Mouse (Mus musculus) stomach, embryonic 15.5 days (tissue): ENCODE data around the gene Sf1. TPM values are rescaled to one million over a fixed set of nuclear protein-coding genes. Genes with fewer than 3 reads are reported as not detected.

ENCODE experiments used
- ATAC-seq: fragments of 200-750 bp; cut with Nextera tagmentation; 2 replicates; pipeline ENCODE4 v1.8.0; 2017; ENCODE audit warnings: low read depth, moderate number of reproducible peaks, moderate TSS enrichment; ENCODE audit not compliant: insufficient read depth, low FRiP score
- H3K27ac ChIP-seq: fragments of 300-500 bp; sonication (generic); 2 replicates; pipeline ENCODE4 v1.5.1; 2015; ENCODE audit warnings: mild to moderate bottlenecking, inconsistent platforms
- H3K27me3 ChIP-seq: fragments of 300-500 bp; sonication (generic); replicated peaks from 2 replicates; pipeline ENCODE4 v1.6.1; 2015; ENCODE audit warnings: inconsistent platforms
- H3K36me3 ChIP-seq: fragments of 300-500 bp; sonication (generic); 2 replicates; pipeline ENCODE4 v1.6.1; 2015; ENCODE audit warnings: inconsistent platforms
- H3K4me1 ChIP-seq: fragments of 300-500 bp; sonication (generic); 2 replicates; pipeline ENCODE4 v1.6.1; 2015; ENCODE audit warnings: inconsistent platforms
- H3K4me2 ChIP-seq: fragments of 300-500 bp; sonication (generic); 2 replicates; pipeline ENCODE4 v1.6.1; 2015; ENCODE audit warnings: mild to moderate bottlenecking, inconsistent platforms
- H3K4me3 ChIP-seq: fragments of 300-500 bp; sonication (generic); replicated peaks from 2 replicates; pipeline ENCODE4 v1.5.1; 2015; ENCODE audit warnings: inconsistent platforms
- H3K9ac ChIP-seq: fragments of 300-500 bp; sonication (generic); 2 replicates; pipeline ENCODE4 v1.6.1; 2015; ENCODE audit warnings: inconsistent platforms
- H3K9me3 ChIP-seq: fragments of 300-500 bp; sonication (generic); 2 replicates; pipeline ENCODE4 v1.6.1; 2016; ENCODE audit warnings: inconsistent platforms
- WGBS: fragments of 180-500 bp; shearing (Covaris S2); methylation state at CpG from one replicate; pipeline ENCODE4 v1.1.7; 2015; 5-methylcytosine and 5-hydroxymethylcytosine counted together
- polyA plus RNA-seq: library from polyadenylated mRNA; unstranded; fragments of >200 nt; fragmentation: Nextera tagmentation; extraction: Ambion mirVana; gene quantifications from 2 replicates; pipeline ENCODE4 v1.2.1, GENCODE M21; 2015

The Sf1 gene
- polyA plus RNA-seq, 1 experiment from 2014 or later = 104 TPM

- WGBS = 79% methylated on average over 10 of the region's 10 CpGs
- Histone ChIP-seq H3K27me3 (peaks cover 14% of the 10 kb centered on the region), H3K4me1 (peaks cover 27% of the 10 kb centered on the region), H3K36me3 (no peaks in the 10 kb centered on the region), H3K4me3 (no peak overlapping the region), H3K4me2 (no peak overlapping the region), H3K27ac (no peak overlapping the region), H3K9ac (no peak overlapping the region), H3K9me3 (no peaks in the 10 kb centered on the region)
- no peak for ATAC-seq
These were observed 40.4 kb downstream of the Sf1 start for GRCm38 (mm10) chr19:6403869-6404268.

- H3K27me3 ChIP-seq = peaks cover 11% of the 10 kb centered on the region; the same call in 1 of the 2 replicates
- no peak overlapping the region for H3K4me3 ChIP-seq
- no peak for ATAC-seq
- no peaks in the 10 kb centered on the region for H3K36me3 ChIP-seq
- H3K27ac ChIP-seq = no peak overlapping the region
- no peaks in the 10 kb centered on the region for H3K9me3 ChIP-seq
- peaks cover 20% of the 10 kb centered on the region for H3K4me1 ChIP-seq
- no peak overlapping the region for H3K4me2 ChIP-seq
- 71% methylated on average over 10 of the region's 10 CpGs for WGBS
- no peak overlapping the region for H3K9ac ChIP-seq
These were observed 41.9 kb downstream of the Sf1 start for GRCm38 (mm10) chr19:6405433-6405832.

GRCm38 (mm10) chr19:6407109-6407508 is 43.6 kb downstream of the Sf1 start:
- Histone ChIP-seq H3K4me2 (no peak overlapping the region), H3K27ac (no peak overlapping the region), H3K36me3 (no peaks in the 10 kb centered on the region), H3K27me3 (0 out of 2 replicates have a peak, but pooled peaks cover 3% of the 10 kb centered on the region), H3K4me3 (no peak overlapping the region), H3K9me3 (no peaks in the 10 kb centered on the region), H3K4me1 (0 out of 2 replicates have a peak, but pooled peaks cover 5% of the 10 kb centered on the region), H3K9ac (no peak overlapping the region)
- ATAC-seq = no peak
- WGBS = 81% methylated on average over 8 of the region's 8 CpGs

- H3K9me3 ChIP-seq = no peaks in the 10 kb centered on the region
- no peaks in the 10 kb centered on the region for H3K36me3 ChIP-seq
- H3K4me2 ChIP-seq = no peak overlapping the region
- ATAC-seq = no peak
- H3K4me1 ChIP-seq = no peaks in the 10 kb centered on the region
- H3K4me3 ChIP-seq = no peak overlapping the region
- no peak overlapping the region for H3K27ac ChIP-seq
- H3K27me3 ChIP-seq = no peaks in the 10 kb centered on the region
- WGBS = 60% methylated on average over 16 of the region's 16 CpGs
- no peak overlapping the region for H3K9ac ChIP-seq
These were observed 44.5 kb downstream of the Sf1 start for GRCm38 (mm10) chr19:6407816-6408510.

- no peaks in the 10 kb centered on the region for H3K36me3 ChIP-seq
- 78% methylated on average over 8 of the region's 8 CpGs for WGBS
- H3K4me2 ChIP-seq = no peak overlapping the region
These were observed 45.3 kb downstream of the Sf1 start for GRCm38 (mm10) chr19:6408749-6409148.

GRCm38 (mm10) chr19:6409176-6409575 is 45.7 kb downstream of the Sf1 start:
- Histone ChIP-seq H3K36me3 (no peaks in the 10 kb centered on the region), H3K4me3 (no peak overlapping the region), H3K4me2 (no peak overlapping the region), H3K4me1 (no peaks in the 10 kb centered on the region), H3K27me3 (0 out of 2 replicates have a peak, but pooled peaks cover 5% of the 10 kb centered on the region), H3K27ac (no peak overlapping the region), H3K9me3 (no peaks in the 10 kb centered on the region), H3K9ac (no peak overlapping the region)
- WGBS = 80% methylated on average over 5 of the region's 5 CpGs
- ATAC-seq = no peak

More at GRCm38 (mm10) chr19:6408749-6409148, 45.3 kb downstream of the Sf1 start:
- no peak overlapping the region for H3K4me3 ChIP-seq
- H3K9ac ChIP-seq = no peak overlapping the region
- H3K4me1 ChIP-seq = no peaks in the 10 kb centered on the region
- H3K27me3 ChIP-seq = 0 out of 2 replicates have a peak, but pooled peaks cover 1% of the 10 kb centered on the region
- no peak overlapping the region for H3K27ac ChIP-seq
- ATAC-seq = no peak
- H3K9me3 ChIP-seq = no peaks in the 10 kb centered on the region

GRCm38 (mm10) chr19:6409936-6410335 is 46.4 kb downstream of the Sf1 start:
- H3K4me2 ChIP-seq = no peak overlapping the region
- WGBS = 76% methylated on average over 5 of the region's 5 CpGs

GRCm38 (mm10) chr19:6412798-6413197 is 49.3 kb downstream of the Sf1 start:
- Histone ChIP-seq H3K27me3 (peaks cover 7% of the 10 kb centered on the region; the same call in 1 of the 2 replicates), H3K4me2 (no peak overlapping the region), H3K36me3 (no peaks in the 10 kb centered on the region), H3K9ac (no peak overlapping the region), H3K4me1 (0 out of 2 replicates have a peak, but pooled peaks cover 8% of the 10 kb centered on the region), H3K9me3 (no peaks in the 10 kb centered on the region), H3K27ac (no peak overlapping the region), H3K4me3 (no peak overlapping the region)
- WGBS = 62% methylated on average over 14 of the region's 14 CpGs
- no peak for ATAC-seq

More at GRCm38 (mm10) chr19:6409936-6410335, 46.4 kb downstream of the Sf1 start:
- Histone ChIP-seq H3K4me1 (no peaks in the 10 kb centered on the region), H3K4me3 (no peak overlapping the region), H3K27me3 (0 out of 2 replicates have a peak, but pooled peaks cover 6% of the 10 kb centered on the region), H3K9ac (no peak overlapping the region), H3K9me3 (no peaks in the 10 kb centered on the region), H3K27ac (no peak overlapping the region), H3K36me3 (no peaks in the 10 kb centered on the region)
- no peak for ATAC-seq

- peaks cover 33% of the 10 kb centered on the region for H3K27me3 ChIP-seq
- no peak overlapping the region for H3K4me3 ChIP-seq
- peaks cover 17% of the 10 kb centered on the region for H3K4me1 ChIP-seq
- H3K9me3 ChIP-seq = no peaks in the 10 kb centered on the region
- 34% methylated on average over 6 of the region's 6 CpGs for WGBS
- H3K4me2 ChIP-seq = no peak overlapping the region
- ATAC-seq = no peak
- H3K9ac ChIP-seq = no peak overlapping the region
- no peak overlapping the region for H3K27ac ChIP-seq
- no peaks in the 10 kb centered on the region for H3K36me3 ChIP-seq
These were observed 52.0 kb downstream of the Sf1 start for GRCm38 (mm10) chr19:6415454-6415853.

GRCm38 (mm10) chr19:6416124-6416770 is 52.8 kb downstream of the Sf1 start:
- Histone ChIP-seq H3K4me2 (no peak overlapping the region), H3K9ac (no peak overlapping the region), H3K4me1 (peaks cover 17% of the 10 kb centered on the region), H3K36me3 (no peaks in the 10 kb centered on the region), H3K27ac (no peak overlapping the region), H3K27me3 (peaks cover 41% of the 10 kb centered on the region), H3K9me3 (no peaks in the 10 kb centered on the region), H3K4me3 (no peak overlapping the region)
- WGBS = 27% methylated on average over 9 of the region's 9 CpGs
- no peak for ATAC-seq

GRCm38 (mm10) chr19:6416894-6417761 is 53.6 kb downstream of the Sf1 start:
- WGBS = 67% methylated on average over 12 of the region's 12 CpGs
- no peak for ATAC-seq

More at GRCm38 (mm10) chr19:6416894-6417761, 53.6 kb downstream of the Sf1 start:
- Histone ChIP-seq H3K9me3 (no peaks in the 10 kb centered on the region), H3K4me1 (peaks cover 17% of the 10 kb centered on the region), H3K4me2 (no peak overlapping the region), H3K27me3 (peaks cover 50% of the 10 kb centered on the region), H3K9ac (no peak overlapping the region), H3K4me3 (no peak overlapping the region), H3K36me3 (no peaks in the 10 kb centered on the region), H3K27ac (no peak overlapping the region)
